17 mouse cellular contexts compared by ENCODE assay signal in the genomic region with DNA sequence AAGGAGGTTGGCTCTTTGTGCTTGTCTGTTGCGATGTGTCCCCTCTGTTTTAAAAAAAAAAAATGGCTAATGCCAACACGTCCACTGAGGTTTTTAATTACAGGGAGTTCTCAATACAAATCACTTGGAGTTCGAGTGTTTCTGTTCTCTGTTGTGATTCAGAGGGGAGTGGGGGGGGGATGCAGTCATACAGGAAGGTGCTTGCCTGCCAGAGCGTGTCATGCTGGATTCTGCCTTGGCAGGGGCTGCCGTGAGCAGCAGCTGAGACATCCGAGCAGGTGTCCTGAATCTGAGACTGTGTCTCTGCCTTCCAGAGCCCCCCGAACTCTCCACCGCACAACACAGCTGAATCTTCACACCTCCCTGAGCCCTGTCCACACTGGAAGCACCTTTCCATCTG.
DNase-seq lines count a peak whose midpoint lies in the region; ATAC-seq and TF ChIP-seq lines count a peak whose summit lies in the region.
"Had no signal": no experiment of that assay in that cellular context is flagged by ENCODE, and none has a peak within 500 bp of the region (broad histone marks: within the 10 kb centered on the region; RNA-seq: fewer than 3 reads in every experiment).

No protein-coding gene starts in this region.

- no peaks in the 10 kb centered on the region for H3K36me3 ChIP-seq in kidney, embryonic 16.5 days (ENCODE audit: insufficient read depth, low read length)
- H3K36me3 ChIP-seq in neural tube, embryonic 13.5 days, result 0 out of 2 replicates have a peak, but pooled peaks cover 3% of the 10 kb centered on the region
- no peaks in the 10 kb centered on the region for H3K36me3 ChIP-seq in neural tube, embryonic 15.5 days
- H3K36me3 ChIP-seq in liver, postnatal 0 days (replicated peaks; ENCODE audit: insufficient read depth, low read length), result no peaks in the 10 kb centered on the region
- H3K36me3 ChIP-seq: heart, embryonic 15.5 days; limb, embryonic 13.5 days; midbrain, embryonic 13.5 days had no signal

- H3K4me1 ChIP-seq in kidney, embryonic 16.5 days (ENCODE audit: insufficient read depth, low read length), result no peaks in the 10 kb centered on the region; the same call in 1 of the 2 replicates
- H3K4me1 ChIP-seq in neural tube, embryonic 13.5 days (replicated peaks), result peaks cover 12% of the 10 kb centered on the region
- H3K4me1 ChIP-seq in neural tube, embryonic 15.5 days, result peaks cover 11% of the 10 kb centered on the region; the same call in 1 of the 2 replicates
- no peaks in the 10 kb centered on the region for H3K4me1 ChIP-seq in liver, postnatal 0 days (ENCODE audit: insufficient read depth)
- H3K4me1 ChIP-seq: heart, embryonic 15.5 days had no signal

- H3K9me3 ChIP-seq in kidney, embryonic 16.5 days (ENCODE audit: low read length), result no peaks in the 10 kb centered on the region
- H3K9me3 ChIP-seq in neural tube, embryonic 13.5 days, result peaks cover 5% of the 10 kb centered on the region; the same call in 1 of the 2 replicates
- no peaks in the 10 kb centered on the region for H3K9me3 ChIP-seq in neural tube, embryonic 15.5 days (replicated peaks)
- peaks cover 2% of the 10 kb centered on the region for H3K9me3 ChIP-seq in liver, postnatal 0 days (ENCODE audit: low read length)
- H3K9me3 ChIP-seq: heart, embryonic 15.5 days; limb, embryonic 13.5 days; midbrain, embryonic 13.5 days had no signal

- TF ChIP-seq EP300 in liver, postnatal 0 days (IDR thresholded peaks at IDR 0.05; ENCODE audit: low read depth), result no peak

- peak; percentile 76; the same call in 1 of the 2 replicates for ATAC-seq in kidney, embryonic 16.5 days (ENCODE audit: low FRiP score, low TSS enrichment)
- ATAC-seq in neural tube, embryonic 13.5 days (ENCODE audit: low read depth), result no peak
- no peak for ATAC-seq in neural tube, embryonic 15.5 days (ENCODE audit: low FRiP score)
- ATAC-seq in liver, postnatal 0 days, result no peak
- ATAC-seq: intestine, embryonic 16.5 days; lung, postnatal 0 days; midbrain, embryonic 13.5 days had no signal

- no peak overlapping the region for H3K9ac ChIP-seq in kidney, embryonic 16.5 days (replicated peaks; ENCODE audit: low read length)
- H3K9ac ChIP-seq in neural tube, embryonic 13.5 days, result no peak overlapping the region
- H3K9ac ChIP-seq in neural tube, embryonic 15.5 days (replicated peaks), result no peak overlapping the region
- no peak overlapping the region for H3K9ac ChIP-seq in liver, postnatal 0 days (replicated peaks)
- H3K9ac ChIP-seq: heart, embryonic 15.5 days; limb, embryonic 13.5 days; liver, embryonic 14.5 days; midbrain, embryonic 13.5 days had no signal

- H3K27me3 ChIP-seq in kidney, embryonic 16.5 days (ENCODE audit: insufficient read depth, low read length), result no peaks in the 10 kb centered on the region
- no peaks in the 10 kb centered on the region for H3K27me3 ChIP-seq in neural tube, embryonic 13.5 days
- no peaks in the 10 kb centered on the region for H3K27me3 ChIP-seq in neural tube, embryonic 15.5 days (replicated peaks)
- H3K27me3 ChIP-seq in liver, postnatal 0 days (ENCODE audit: insufficient read depth, low read length), result no peaks in the 10 kb centered on the region
- H3K27me3 ChIP-seq: heart, embryonic 15.5 days; limb, embryonic 13.5 days; midbrain, embryonic 13.5 days had no signal

- H3K4me3 ChIP-seq in gastrocnemius, adult 2 months, result no peak overlapping the region
- H3K4me3 ChIP-seq in kidney, embryonic 16.5 days (ENCODE audit: low read length), result no peak overlapping the region
- H3K4me3 ChIP-seq in neural tube, embryonic 13.5 days, result no peak overlapping the region
- H3K4me3 ChIP-seq in neural tube, embryonic 15.5 days (replicated peaks), result no peak overlapping the region
- H3K4me3 ChIP-seq in liver, postnatal 0 days (ENCODE audit: low read depth, low read length), result no peak overlapping the region
- H3K4me3 ChIP-seq: heart, adult 2 months; heart, embryonic 15.5 days; limb, embryonic 13.5 days; midbrain, embryonic 13.5 days had no signal

- peak; percentile 23 for DNase-seq in gastrocnemius, adult 2 months
- DNase-seq in gastrocnemius, adult 18-20 months (ENCODE audit: low spot score), result no peak
- no peak for DNase-seq in kidney, adult 8-10 months
- peak; percentile 7 for DNase-seq in skeletal muscle tissue, adult 2 months (ENCODE audit: low read depth, low spot score)
- no peak for DNase-seq in liver, postnatal 0 days
- DNase-seq: heart, adult 2 months; layer of hippocampus, adult 9-11 months; right cerebral cortex, postnatal 14 days had no signal

- intact Hi-C loops in gastrocnemius, adult 2 months (cut with DNase I), result no loop called here

- no peak overlapping the region for H3K4me2 ChIP-seq in kidney, embryonic 16.5 days (replicated peaks; ENCODE audit: low read depth, low read length)
- no peak overlapping the region for H3K4me2 ChIP-seq in neural tube, embryonic 13.5 days
- no peak overlapping the region for H3K4me2 ChIP-seq in neural tube, embryonic 15.5 days
- no peak overlapping the region for H3K4me2 ChIP-seq in liver, postnatal 0 days (ENCODE audit: low read depth, low read length)
- H3K4me2 ChIP-seq: heart, embryonic 15.5 days; limb, embryonic 13.5 days; midbrain, embryonic 13.5 days had no signal

- H3K27ac ChIP-seq in gastrocnemius, adult 2 months, result no peak overlapping the region
- H3K27ac ChIP-seq in kidney, embryonic 16.5 days (ENCODE audit: low read length), result no peak overlapping the region
- H3K27ac ChIP-seq in neural tube, embryonic 13.5 days (replicated peaks), result 0 out of 2 replicates have a peak overlapping the region, but pooled peaks have one; percentile 49
- no peak overlapping the region for H3K27ac ChIP-seq in neural tube, embryonic 15.5 days (replicated peaks)
- H3K27ac ChIP-seq in liver, postnatal 0 days (ENCODE audit: low read depth), result no peak overlapping the region
- H3K27ac ChIP-seq: heart, adult 2 months; heart, embryonic 15.5 days; limb, embryonic 13.5 days; liver, embryonic 14.5 days; midbrain, embryonic 13.5 days had no signal

- WGBS in kidney, embryonic 16.5 days, result 39% methylated on average over 8 of the region's 8 CpGs
- 61% methylated on average over 8 of the region's 8 CpGs for WGBS in neural tube, embryonic 13.5 days
- WGBS in neural tube, embryonic 15.5 days, result 60% methylated on average over 8 of the region's 8 CpGs
- 70% methylated on average over 8 of the region's 8 CpGs for WGBS in liver, postnatal 0 days (ENCODE audit: insufficient replicate concordance)

- no peak for TF ChIP-seq CTCF in gastrocnemius, adult 2 months (IDR thresholded peaks at IDR 0.05)
- TF ChIP-seq CTCF in liver, postnatal 0 days (IDR thresholded peaks at IDR 0.05; ENCODE audit: low read depth), result no peak

Comparison
In these comparisons a context has a peak if more than half of its experiments do, and no peak if none do; other contexts are left out.
1. DNase-seq: peak in gastrocnemius, adult 2 months (single experiment) and skeletal muscle tissue, adult 2 months (single experiment); none in gastrocnemius, adult 18-20 months (single experiment), kidney, adult 8-10 months (0 of 2) and liver, postnatal 0 days (single experiment).